Mouse (Mus musculus) intestine, postnatal 0 days (tissue): ENCODE results near the gene Spred3. TPM values are rescaled to one million over a fixed set of nuclear protein-coding genes. Genes with fewer than 3 reads are reported as not detected.

Experiments
- ATAC-seq: fragments of 200-750 bp; cut with Nextera tagmentation; 2 replicates; pipeline ENCODE4 v1.8.0; 2017; ENCODE audit warnings: mild to moderate bottlenecking, moderate TSS enrichment, moderate library complexity
- H3K27ac ChIP-seq: fragments of 300-500 bp; sonication (generic); 2 replicates; pipeline ENCODE4 v1.5.1; 2014; ENCODE audit warnings: mild to moderate bottlenecking, low read depth, low read length, moderate library complexity
- H3K27me3 ChIP-seq: fragments of 300-500 bp; sonication (generic); replicated peaks from 2 replicates; pipeline ENCODE4 v1.6.1; 2014; ENCODE audit warnings: low read length, mixed read lengths; ENCODE audit not compliant: control insufficient read depth, insufficient read depth
- H3K36me3 ChIP-seq: fragments of 300-500 bp; sonication (generic); 2 replicates; pipeline ENCODE4 v1.6.1; 2014; ENCODE audit warnings: mild to moderate bottlenecking, moderate library complexity; ENCODE audit not compliant: control insufficient read depth, insufficient read depth
- H3K4me1 ChIP-seq: fragments of 300-500 bp; sonication (generic); replicated peaks from 2 replicates; pipeline ENCODE4 v1.6.1; 2014; ENCODE audit warnings: antibody characterized with exemption, low read length, mixed read lengths; ENCODE audit not compliant: control insufficient read depth, insufficient read depth
- H3K4me2 ChIP-seq: fragments of 300-500 bp; sonication (generic); replicated peaks from 2 replicates; pipeline ENCODE4 v1.6.1; 2014; ENCODE audit warnings: low read depth, mild to moderate bottlenecking, moderate library complexity
- H3K4me3 ChIP-seq: fragments of 300-500 bp; sonication (generic); 2 replicates; pipeline ENCODE4 v1.5.1; 2014; ENCODE audit warnings: low read depth, low read length
- H3K9ac ChIP-seq: fragments of 300-500 bp; sonication (generic); 2 replicates; pipeline ENCODE4 v1.6.1; 2014; ENCODE audit warnings: mild to moderate bottlenecking, low read depth, low read length
- H3K9me3 ChIP-seq: fragments of 300-500 bp; sonication (generic); 2 replicates; pipeline ENCODE4 v1.6.1; 2016; ENCODE audit warnings: mixed run types; ENCODE audit not compliant: control insufficient read depth
- CTCF ChIP-seq: sonication (generic); IDR thresholded peaks from 2 replicates; pipeline ENCODE4 v1.5.1; 2016; ENCODE audit warnings: low read depth, mild to moderate bottlenecking, control low read depth, antibody characterized with exemption, moderate library complexity
- WGBS: fragments of 180-500 bp; shearing (Covaris S2); extraction: QIAGEN DNeasy Blood & Tissue Kit; methylation state at CpG from one replicate; pipeline ENCODE4 v1.1.7; 2014; 5-methylcytosine and 5-hydroxymethylcytosine counted together
- polyA plus RNA-seq: library from polyadenylated mRNA; unstranded; fragments of >200 nt; fragmentation: Nextera tagmentation; extraction: Ambion mirVana; gene quantifications from 2 replicates; pipeline ENCODE4 v1.2.1, GENCODE M21; 2015

The Spred3 gene
- polyA plus RNA-seq, 1 experiment from 2014 or later, result 0.52 TPM

DNA sequence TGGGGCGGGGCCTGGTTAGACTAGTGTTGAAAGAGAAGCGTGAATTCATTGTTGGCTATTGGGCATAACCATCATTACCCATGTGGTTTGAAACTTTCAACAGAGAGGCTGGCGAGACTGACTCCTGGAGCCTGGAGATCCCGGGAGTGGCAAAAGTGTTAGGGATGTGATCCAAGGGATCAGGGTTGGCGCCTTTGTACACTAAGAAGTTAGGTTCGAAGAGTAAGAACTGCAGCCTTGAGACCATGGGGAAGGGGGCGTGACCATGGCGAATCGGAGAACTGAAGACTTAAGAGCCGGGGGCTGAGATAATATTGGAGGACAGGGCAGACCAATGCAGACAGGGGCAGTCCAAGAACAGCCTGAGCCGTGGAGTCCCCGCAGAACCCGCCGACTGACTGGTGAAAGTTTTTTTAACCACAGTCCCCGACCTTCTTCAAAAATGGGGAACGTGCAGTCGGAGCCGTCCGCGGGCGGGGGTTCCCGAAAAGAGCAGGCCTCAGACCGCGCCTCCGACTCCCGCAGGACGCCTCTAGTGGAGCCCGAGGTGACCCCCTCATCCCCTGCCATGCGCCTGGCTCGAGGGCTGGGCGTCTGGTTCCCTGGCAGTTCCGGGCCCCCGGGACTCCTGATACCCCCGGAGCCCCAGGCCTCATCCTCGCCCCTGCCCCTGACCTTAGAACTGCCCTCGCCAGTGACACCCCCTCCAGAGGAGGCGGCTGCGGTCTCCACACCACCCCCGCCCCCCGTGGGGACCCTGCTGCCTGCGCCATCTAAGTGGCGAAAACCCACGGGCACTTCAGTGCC lies 747 bp upstream of the Spred3 start:
- Histone ChIP-seq H3K4me3 (peak overlapping the region; percentile 53), H3K36me3 (peaks cover 35% of the 10 kb centered on the region), H3K4me2 (peak overlapping the region; percentile 71), H3K9me3 (no peaks in the 10 kb centered on the region), H3K9ac (peak overlapping the region; percentile 41), H3K27ac (no peak overlapping the region), H3K4me1 (0 out of 2 replicates have a peak, but pooled peaks cover 4% of the 10 kb centered on the region), H3K27me3 (peaks cover 27% of the 10 kb centered on the region)
- TF ChIP-seq CTCF, result no peak
- ATAC-seq, result 0 out of 2 replicates have a peak, but pooled peaks have one; percentile 32
- WGBS, result 1% methylated on average over 42 of the region's 43 CpGs

GRCm38 (mm10) chr7:29169231-29170065 lies 763 bp downstream of the Spred3 start:
- ATAC-seq, result peak; percentile 39
- H3K4me2 ChIP-seq, result peak overlapping the region; percentile 71
- H3K27ac ChIP-seq, result no peak overlapping the region
- 0 out of 2 replicates have a peak, but pooled peaks cover 4% of the 10 kb centered on the region for H3K4me1 ChIP-seq
- H3K9ac ChIP-seq, result peak overlapping the region; percentile 41; the same call in 1 of the 2 replicates
- H3K4me3 ChIP-seq, result peak overlapping the region; percentile 53
- peaks cover 20% of the 10 kb centered on the region for H3K36me3 ChIP-seq
- no peak for TF ChIP-seq CTCF
- under 1% methylated on average over 35 of the region's 39 CpGs for WGBS
- H3K27me3 ChIP-seq, result peaks cover 27% of the 10 kb centered on the region
- H3K9me3 ChIP-seq, result no peaks in the 10 kb centered on the region

- TF ChIP-seq CTCF, result no peak
- H3K9me3 ChIP-seq, result no peaks in the 10 kb centered on the region
- 0 out of 2 replicates have a peak overlapping the region, but pooled peaks have one; percentile 26 for H3K9ac ChIP-seq
- H3K27ac ChIP-seq, result no peak overlapping the region
- peaks cover 13% of the 10 kb centered on the region for H3K36me3 ChIP-seq
- ATAC-seq, result no peak
- H3K4me2 ChIP-seq, result peak overlapping the region; percentile 71
- peaks cover 27% of the 10 kb centered on the region for H3K27me3 ChIP-seq
- peak overlapping the region; percentile 53 for H3K4me3 ChIP-seq
- H3K4me1 ChIP-seq, result 0 out of 2 replicates have a peak, but pooled peaks cover 4% of the 10 kb centered on the region
- 1% methylated on average over 14 of the region's 14 CpGs for WGBS
These were observed 1.4 kb downstream of the Spred3 start for GRCm38 (mm10) chr7:29168791-29169230.

- no peak for TF ChIP-seq CTCF
- WGBS, result 23% methylated on average over 10 of the region's 10 CpGs
- Histone ChIP-seq H3K4me1 (0 out of 2 replicates have a peak, but pooled peaks cover 4% of the 10 kb centered on the region), H3K4me2 (peak overlapping the region; percentile 71), H3K27ac (no peak overlapping the region), H3K27me3 (peaks cover 27% of the 10 kb centered on the region), H3K36me3 (peaks cover 7% of the 10 kb centered on the region; the same call in 1 of the 2 replicates), H3K4me3 (peak overlapping the region; percentile 53), H3K9ac (no peak overlapping the region), H3K9me3 (no peaks in the 10 kb centered on the region)
- ATAC-seq, result no peak
These were observed 2.0 kb downstream of the Spred3 start for GRCm38 (mm10) chr7:29168121-29168695.

DNA sequence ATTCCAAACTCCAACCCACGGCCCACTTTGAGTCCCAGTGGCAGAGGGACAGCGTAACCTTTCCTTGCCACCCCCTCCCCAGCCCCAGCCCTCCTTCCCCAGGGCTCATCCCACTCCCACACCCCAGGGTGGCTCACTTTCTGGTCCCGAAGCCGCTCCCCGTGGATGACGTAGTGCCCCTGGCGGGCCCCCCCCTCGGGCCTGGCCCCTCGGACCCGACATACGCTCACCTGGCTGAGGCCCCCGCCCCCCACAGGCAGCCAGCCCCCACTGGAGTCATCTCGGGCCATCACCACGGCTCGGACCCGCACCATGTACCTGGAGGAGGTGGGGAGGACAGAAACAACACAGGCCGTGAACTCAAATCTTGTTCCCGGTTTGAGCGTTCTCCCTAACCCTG lies 2.6 kb downstream of the Spred3 start:
- no peak for TF ChIP-seq CTCF
- no peak for ATAC-seq
- peaks cover 2% of the 10 kb centered on the region; the same call in 1 of the 2 replicates for H3K36me3 ChIP-seq
- peaks cover 24% of the 10 kb centered on the region for H3K27me3 ChIP-seq
- WGBS, result 40% methylated on average over 19 of the region's 19 CpGs
- H3K4me2 ChIP-seq, result no peak overlapping the region
- H3K9me3 ChIP-seq, result no peaks in the 10 kb centered on the region
- no peak overlapping the region for H3K4me3 ChIP-seq
- no peak overlapping the region for H3K9ac ChIP-seq
- no peak overlapping the region for H3K27ac ChIP-seq
- H3K4me1 ChIP-seq, result 0 out of 2 replicates have a peak, but pooled peaks cover 4% of the 10 kb centered on the region
